Mouse (Mus musculus): ENCODE results near the gene Morc2a. TPM values are rescaled to one million over a fixed set of nuclear protein-coding genes. Genes with fewer than 3 reads are reported as not detected.
A peak's percentile ranks its signal among the peaks of the same experiment; 100 is the strongest.

Gene Morc2a
- polyA plus RNA-seq, 1 experiment from 2014 or later, result 6.9 TPM

- Histone ChIP-seq H3K36me3 (no peaks in the 10 kb centered on the region), H3K4me3 (replicated peaks) (no peak overlapping the region), H3K27ac (no peak overlapping the region), H3K4me1 (replicated peaks) (no peaks in the 10 kb centered on the region), H3K4me2 (no peak overlapping the region), H3K27me3 (no peaks in the 10 kb centered on the region), H3K9ac (no peak overlapping the region), H3K9me3 (replicated peaks) (no peaks in the 10 kb centered on the region)
- 28% methylated on average over 15 of the region's 15 CpGs for WGBS (ENCODE audit: insufficient replicate concordance)
- ATAC-seq (ENCODE audit: low read depth), result no peak
- peak; percentile 18 for DNase-seq
Observed at GRCm38 (mm10) chr11:3714486-3714885, 65.5 kb downstream of the Morc2a start.

- no peaks in the 10 kb centered on the region for H3K36me3 ChIP-seq
- WGBS (ENCODE audit: insufficient replicate concordance), result 64% methylated on average over 6 of the region's 6 CpGs
- no peaks in the 10 kb centered on the region for H3K9me3 ChIP-seq (replicated peaks)
- ATAC-seq (ENCODE audit: low read depth), result no peak
- no peak overlapping the region for H3K4me3 ChIP-seq (replicated peaks)
- H3K9ac ChIP-seq, result no peak overlapping the region
- no peak overlapping the region for H3K27ac ChIP-seq
- no peak overlapping the region for H3K4me2 ChIP-seq
- no peak for DNase-seq
- H3K4me1 ChIP-seq (replicated peaks), result no peaks in the 10 kb centered on the region
- H3K27me3 ChIP-seq, result no peaks in the 10 kb centered on the region
Observed at GRCm38 (mm10) chr11:3716662-3717061, 67.7 kb downstream of the Morc2a start.

DNA sequence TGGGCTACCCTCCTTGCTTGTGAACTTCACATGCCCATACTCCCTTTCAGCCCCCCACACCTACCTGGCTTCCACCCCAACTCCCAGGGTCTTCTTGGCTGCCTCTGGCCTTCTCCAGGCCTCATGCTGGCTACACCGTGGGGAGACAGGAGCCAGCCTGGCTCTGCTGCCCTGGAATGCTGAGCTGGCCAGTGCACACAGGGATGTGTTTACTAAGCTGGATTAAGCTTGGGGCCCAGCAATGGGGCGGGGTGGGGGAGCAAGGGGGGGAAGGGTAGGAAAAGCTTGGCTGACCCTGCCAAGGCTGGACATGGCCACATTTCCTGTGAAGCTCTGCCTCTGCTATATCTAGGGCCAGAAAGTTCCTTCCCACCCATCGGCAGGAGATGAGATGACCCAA is 73.0 kb downstream of the Morc2a start:
- Histone ChIP-seq H3K4me2 (no peak overlapping the region), H3K36me3 (no peaks in the 10 kb centered on the region), H3K27me3 (no peaks in the 10 kb centered on the region), H3K9ac (no peak overlapping the region), H3K27ac (no peak overlapping the region), H3K4me3 (replicated peaks) (no peak overlapping the region), H3K4me1 (replicated peaks) (no peaks in the 10 kb centered on the region), H3K9me3 (replicated peaks) (no peaks in the 10 kb centered on the region)
- no peak for ATAC-seq (ENCODE audit: low read depth)
- WGBS (ENCODE audit: insufficient replicate concordance), result 44% methylated on average over 3 of the region's 3 CpGs
- DNase-seq, result no peak

DNA sequence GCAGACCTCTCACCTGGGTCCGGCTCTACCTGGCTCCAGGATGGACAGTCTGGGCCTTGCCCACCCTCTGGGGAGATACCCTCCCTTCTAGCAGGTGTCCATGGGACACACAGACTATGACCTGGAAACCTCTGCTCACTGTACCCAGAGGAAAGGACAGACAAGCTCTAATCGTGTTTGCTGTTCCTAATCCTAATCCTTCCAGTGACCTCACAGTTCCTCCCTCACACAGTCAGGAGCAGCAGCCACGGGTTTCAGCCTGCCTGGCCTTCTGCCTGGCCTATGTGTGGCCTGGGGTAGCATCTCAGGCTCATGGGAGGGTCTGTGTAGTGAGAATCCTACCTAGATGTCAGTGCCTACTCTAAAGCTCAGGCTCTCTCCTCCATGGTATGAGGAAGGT is 73.9 kb downstream of the Morc2a start:
- H3K4me2 ChIP-seq, result no peak overlapping the region
- no peak overlapping the region for H3K4me3 ChIP-seq (replicated peaks)
- no peaks in the 10 kb centered on the region for H3K9me3 ChIP-seq (replicated peaks)
- no peaks in the 10 kb centered on the region for H3K36me3 ChIP-seq
- 27% methylated on average over 3 of the region's 3 CpGs for WGBS (ENCODE audit: insufficient replicate concordance)
- no peak overlapping the region for H3K9ac ChIP-seq
- H3K27ac ChIP-seq, result no peak overlapping the region
- no peaks in the 10 kb centered on the region for H3K4me1 ChIP-seq (replicated peaks)
- ATAC-seq (ENCODE audit: low read depth) (no peak), DNase-seq (no peak)
- no peaks in the 10 kb centered on the region for H3K27me3 ChIP-seq

- H3K4me1 ChIP-seq (replicated peaks), result no peaks in the 10 kb centered on the region
- 47% methylated on average over 4 of the region's 4 CpGs for WGBS (ENCODE audit: insufficient replicate concordance)
- H3K9me3 ChIP-seq (replicated peaks), result no peaks in the 10 kb centered on the region
- H3K27me3 ChIP-seq, result no peaks in the 10 kb centered on the region
- ATAC-seq (ENCODE audit: low read depth) (no peak), DNase-seq (no peak)
- H3K4me2 ChIP-seq, result no peak overlapping the region
- H3K4me3 ChIP-seq (replicated peaks), result no peak overlapping the region
- H3K36me3 ChIP-seq, result no peaks in the 10 kb centered on the region
- H3K9ac ChIP-seq, result no peak overlapping the region
- H3K27ac ChIP-seq, result no peak overlapping the region
Observed at GRCm38 (mm10) chr11:3723910-3724309, 74.9 kb downstream of the Morc2a start.

DNA sequence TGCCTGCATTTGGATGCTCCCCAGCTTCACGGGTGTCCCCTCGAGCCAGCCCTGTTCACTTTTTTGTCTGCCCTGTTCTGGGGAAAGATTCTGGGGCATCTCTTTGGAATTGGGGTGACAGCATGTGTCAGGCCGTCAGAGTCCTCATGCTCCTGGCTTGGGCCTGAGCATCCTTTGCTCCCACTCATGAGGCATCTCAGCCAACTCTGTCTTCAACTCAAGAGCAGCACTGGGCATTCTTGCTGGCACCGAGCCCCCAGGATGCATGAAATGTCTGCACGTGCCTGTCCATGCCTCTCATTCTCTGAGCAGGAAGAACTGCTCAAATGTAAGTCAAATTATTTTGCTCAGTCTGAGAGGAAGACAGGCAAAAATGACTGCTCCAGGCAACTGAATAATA is 75.7 kb downstream of the Morc2a start:
- DNase-seq, result no peak
- H3K4me2 ChIP-seq, result no peak overlapping the region
- 44% methylated on average over 5 of the region's 5 CpGs for WGBS (ENCODE audit: insufficient replicate concordance)

DNA sequence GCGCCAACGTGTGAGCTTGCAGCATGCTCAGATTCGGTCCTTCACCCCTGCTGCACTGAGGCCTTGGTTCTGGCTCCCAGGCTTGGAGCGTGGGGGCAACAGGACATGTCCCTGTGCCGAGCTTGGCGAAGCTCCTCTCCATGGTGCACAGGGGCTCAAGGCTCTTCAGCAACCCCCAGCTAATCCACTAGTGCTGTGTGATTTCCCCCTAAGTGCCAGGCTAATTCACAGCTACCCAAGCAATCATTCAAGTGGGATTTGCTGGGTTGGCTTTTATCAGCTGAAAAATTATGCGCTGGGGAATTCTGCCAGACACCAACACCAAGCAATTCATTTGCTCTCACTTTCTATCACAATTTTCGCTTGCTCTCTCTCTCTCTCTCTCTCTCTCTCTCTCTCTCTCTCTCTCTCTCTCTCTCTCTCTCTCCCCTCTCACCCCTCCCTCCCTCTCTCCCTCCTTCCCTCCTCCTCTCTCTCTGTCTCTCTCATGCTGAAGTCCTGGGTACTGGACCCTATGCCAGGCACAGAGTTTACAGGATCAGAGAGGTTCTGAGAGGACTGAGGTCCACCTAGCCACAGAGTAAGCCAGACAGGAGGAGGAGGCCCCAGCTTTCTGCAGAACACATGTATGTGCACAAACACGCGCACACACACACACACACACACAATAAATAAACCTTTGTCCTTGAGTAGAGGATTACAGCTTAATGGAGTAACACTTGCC is 76.5 kb downstream of the Morc2a start:
- no peak for DNase-seq
- ATAC-seq (ENCODE audit: low read depth), result no peak
- Histone ChIP-seq H3K4me2 (no peak overlapping the region), H3K9me3 (replicated peaks) (no peaks in the 10 kb centered on the region), H3K36me3 (no peaks in the 10 kb centered on the region), H3K27ac (no peak overlapping the region), H3K4me1 (replicated peaks) (no peaks in the 10 kb centered on the region), H3K9ac (no peak overlapping the region), H3K4me3 (replicated peaks) (no peak overlapping the region), H3K27me3 (no peaks in the 10 kb centered on the region)
- WGBS (ENCODE audit: insufficient replicate concordance), result 55% methylated on average over 10 of the region's 10 CpGs

More for the DNA sequence above, 75.7 kb downstream of the Morc2a start:
- no peaks in the 10 kb centered on the region for H3K36me3 ChIP-seq
- H3K9me3 ChIP-seq (replicated peaks), result no peaks in the 10 kb centered on the region
- no peaks in the 10 kb centered on the region for H3K4me1 ChIP-seq (replicated peaks)
- H3K27ac ChIP-seq, result no peak overlapping the region
- H3K9ac ChIP-seq, result no peak overlapping the region
- H3K4me3 ChIP-seq (replicated peaks), result no peak overlapping the region
- no peak for ATAC-seq (ENCODE audit: low read depth)
- no peaks in the 10 kb centered on the region for H3K27me3 ChIP-seq

GRCm38 (mm10) chr11:3727438-3728105 is 78.6 kb downstream of the Morc2a start:
- Histone ChIP-seq H3K9ac (no peak overlapping the region), H3K9me3 (replicated peaks) (no peaks in the 10 kb centered on the region), H3K4me3 (replicated peaks) (no peak overlapping the region), H3K36me3 (no peaks in the 10 kb centered on the region), H3K4me1 (replicated peaks) (no peaks in the 10 kb centered on the region), H3K4me2 (no peak overlapping the region), H3K27ac (no peak overlapping the region), H3K27me3 (no peaks in the 10 kb centered on the region)
- DNase-seq, result no peak
- ATAC-seq (ENCODE audit: low read depth), result no peak
- WGBS (ENCODE audit: insufficient replicate concordance), result 52% methylated on average over 9 of the region's 9 CpGs

DNA sequence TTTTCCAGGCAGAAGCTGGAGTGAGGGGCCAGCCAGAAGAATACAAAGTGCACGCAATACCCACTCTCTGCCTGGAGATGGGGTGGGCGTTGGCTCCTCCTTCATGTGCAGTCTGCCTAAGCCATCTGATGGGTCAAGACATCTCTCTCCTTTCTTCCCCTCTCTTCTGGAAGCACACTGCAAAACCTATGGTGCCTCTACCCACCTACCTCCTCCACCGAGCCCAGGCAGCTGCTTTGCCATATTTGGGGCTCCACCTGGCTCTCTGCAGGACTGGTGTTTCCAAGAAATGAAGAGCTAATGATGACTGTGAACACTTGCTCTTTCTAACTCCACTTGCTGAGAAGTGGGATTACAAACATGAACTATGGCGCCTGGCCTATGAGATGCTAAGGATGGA is 82.5 kb downstream of the Morc2a start:
- Histone ChIP-seq H3K27ac (no peak overlapping the region), H3K9ac (no peak overlapping the region), H3K4me1 (replicated peaks) (no peaks in the 10 kb centered on the region), H3K4me2 (no peak overlapping the region), H3K9me3 (replicated peaks) (no peaks in the 10 kb centered on the region), H3K4me3 (replicated peaks) (no peak overlapping the region), H3K27me3 (no peaks in the 10 kb centered on the region), H3K36me3 (no peaks in the 10 kb centered on the region)
- 61% methylated on average over 4 of the region's 4 CpGs for WGBS (ENCODE audit: insufficient replicate concordance)
- DNase-seq (no peak), ATAC-seq (ENCODE audit: low read depth) (no peak)

DNA sequence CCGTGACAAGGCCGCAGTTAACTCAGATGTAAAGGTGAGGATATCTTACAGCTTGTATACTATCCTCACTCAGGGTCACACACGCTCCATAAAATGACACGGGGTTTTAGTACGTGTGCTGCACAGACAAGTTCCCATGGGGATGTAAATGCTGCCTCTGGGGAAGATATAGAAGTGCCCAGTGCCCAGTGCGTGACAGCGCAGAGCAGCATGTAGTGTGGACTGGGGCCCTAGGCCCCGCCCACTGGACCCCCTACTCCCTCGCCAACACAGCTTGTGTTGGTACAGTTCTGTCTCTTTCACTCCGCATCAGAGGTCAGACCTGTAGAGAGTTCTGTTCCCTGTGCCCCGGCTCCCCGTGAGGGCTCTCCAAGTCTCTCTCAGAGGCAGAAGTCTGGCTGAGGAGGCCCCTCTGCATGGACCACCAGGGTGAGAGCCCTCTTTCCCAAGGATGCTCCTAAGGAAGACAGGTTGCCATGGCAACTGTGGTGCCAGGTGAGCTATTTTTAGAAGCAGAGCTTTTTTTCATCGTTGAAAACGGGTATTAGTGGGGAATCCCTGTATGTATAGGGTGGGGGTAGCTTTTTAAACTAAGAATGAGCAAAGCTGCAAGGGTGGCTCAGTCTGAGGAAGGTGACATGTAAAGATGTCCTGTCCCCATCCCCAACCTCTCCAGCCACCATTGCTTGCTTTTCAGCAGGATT is 85.1 kb downstream of the Morc2a start:
- DNase-seq (no peak), ATAC-seq (ENCODE audit: low read depth) (no peak)
- WGBS (ENCODE audit: insufficient replicate concordance), result 68% methylated on average over 14 of the region's 14 CpGs
- Histone ChIP-seq H3K27ac (no peak overlapping the region), H3K9me3 (replicated peaks) (no peaks in the 10 kb centered on the region), H3K4me2 (no peak overlapping the region), H3K4me3 (replicated peaks) (no peak overlapping the region), H3K4me1 (replicated peaks) (no peaks in the 10 kb centered on the region), H3K36me3 (no peaks in the 10 kb centered on the region), H3K27me3 (no peaks in the 10 kb centered on the region), H3K9ac (no peak overlapping the region)

GRCm38 (mm10) chr11:3735715-3736114 is 86.7 kb downstream of the Morc2a start:
- no peak overlapping the region for H3K9ac ChIP-seq
- no peak overlapping the region for H3K27ac ChIP-seq
- DNase-seq, result no peak
- no peaks in the 10 kb centered on the region for H3K36me3 ChIP-seq
- no peaks in the 10 kb centered on the region for H3K4me1 ChIP-seq (replicated peaks)
- H3K4me3 ChIP-seq (replicated peaks), result no peak overlapping the region
- no peaks in the 10 kb centered on the region for H3K27me3 ChIP-seq
- H3K9me3 ChIP-seq (replicated peaks), result no peaks in the 10 kb centered on the region
- 71% methylated on average over 11 of the region's 11 CpGs for WGBS (ENCODE audit: insufficient replicate concordance)
- no peak for ATAC-seq (ENCODE audit: low read depth)
- no peak overlapping the region for H3K4me2 ChIP-seq

Data from liver, embryonic 13.5 days (tissue).